Mouse (Mus musculus) testis, adult 2 months (tissue): ENCODE data around the gene Hyal3. TPM values are rescaled to one million over a fixed set of nuclear protein-coding genes. Genes with fewer than 3 reads are reported as not detected.

Experiments used
- H3K27ac ChIP-seq: fragments of 200-500 bp; 2 replicates; pipeline ENCODE4 v1.5.1; 2012; ENCODE audit warnings: low read depth, low read length; ENCODE audit not compliant: control insufficient read depth, insufficient read depth
- H3K27me3 ChIP-seq: fragments of 200-500 bp; 2 replicates; pipeline ENCODE4 v1.6.1; 2012; ENCODE audit warnings: mild to moderate bottlenecking, low read length, moderate library complexity; ENCODE audit not compliant: control insufficient read depth, insufficient read depth
- H3K36me3 ChIP-seq: fragments of 200-500 bp; 2 replicates; pipeline ENCODE4 v1.6.1; 2012; ENCODE audit warnings: mild to moderate bottlenecking, low read length; ENCODE audit not compliant: control insufficient read depth, insufficient read depth
- H3K4me1 ChIP-seq: fragments of 200-500 bp; 2 replicates; pipeline ENCODE4 v1.6.1; 2012; ENCODE audit warnings: low read length; ENCODE audit not compliant: control insufficient read depth, insufficient read depth
- H3K4me3 ChIP-seq: fragments of 200-500 bp; 2 replicates; pipeline ENCODE4 v1.5.1; 2012; ENCODE audit warnings: low read depth, mild to moderate bottlenecking, low read length, moderate library complexity, mixed read lengths; ENCODE audit not compliant: control insufficient read depth
- CTCF ChIP-seq: fragments of 200-500 bp; IDR thresholded peaks from 2 replicates; pipeline ENCODE4 v1.5.1; 2012; ENCODE audit warnings: low read depth, mild to moderate bottlenecking, inconsistent platforms, low read length, moderate library complexity; ENCODE audit not compliant: control insufficient read depth, insufficient read depth, insufficient replicate concordance
- POLR2A ChIP-seq: fragments of 200-500 bp; IDR thresholded peaks from 2 replicates; pipeline ENCODE4 v1.6.1; 2012; ENCODE audit warnings: low read depth, mild to moderate bottlenecking, inconsistent platforms, low read length, moderate library complexity; ENCODE audit not compliant: control insufficient read depth
- polyA plus RNA-seq: library from polyadenylated mRNA; depleted of rRNA; stranded (reverse); fragments of >200 nt; gene quantifications from 2 replicates; pipeline ENCODE4 v1.2.3, GENCODE M21; 2012

Gene Hyal3
- polyA plus RNA-seq, 1 experiment: 1.8 TPM

DNA sequence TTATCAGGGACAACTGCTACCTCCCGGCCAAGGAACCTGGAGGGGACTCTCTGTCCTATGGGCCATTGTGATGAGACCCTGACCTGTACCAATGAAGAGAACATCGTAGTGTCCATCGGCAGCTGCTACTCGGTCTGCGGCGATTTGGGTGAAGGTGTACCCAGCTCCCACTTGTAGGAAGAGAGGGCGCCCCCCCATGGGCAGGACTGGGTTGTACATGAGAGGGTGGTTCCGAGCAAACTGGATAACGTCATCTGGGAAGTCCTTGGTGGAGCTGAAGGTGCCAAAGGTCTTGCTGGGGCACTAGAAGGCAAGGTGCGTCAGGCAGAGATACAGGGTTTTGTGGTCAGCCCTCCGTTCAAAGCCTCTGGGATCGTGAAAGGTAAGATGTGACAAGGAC, 20.1 kb downstream of the Hyal3 start:
- Histone ChIP-seq H3K27ac (no peak overlapping the region), H3K27me3 (no peaks in the 10 kb centered on the region), H3K4me3 (no peak overlapping the region), H3K4me1 (peaks cover 15% of the 10 kb centered on the region), H3K36me3 (no peaks in the 10 kb centered on the region)
- TF ChIP-seq POLR2A (no peak), CTCF (peak; percentile 22; the same call in 1 of the 2 replicates)

DNA sequence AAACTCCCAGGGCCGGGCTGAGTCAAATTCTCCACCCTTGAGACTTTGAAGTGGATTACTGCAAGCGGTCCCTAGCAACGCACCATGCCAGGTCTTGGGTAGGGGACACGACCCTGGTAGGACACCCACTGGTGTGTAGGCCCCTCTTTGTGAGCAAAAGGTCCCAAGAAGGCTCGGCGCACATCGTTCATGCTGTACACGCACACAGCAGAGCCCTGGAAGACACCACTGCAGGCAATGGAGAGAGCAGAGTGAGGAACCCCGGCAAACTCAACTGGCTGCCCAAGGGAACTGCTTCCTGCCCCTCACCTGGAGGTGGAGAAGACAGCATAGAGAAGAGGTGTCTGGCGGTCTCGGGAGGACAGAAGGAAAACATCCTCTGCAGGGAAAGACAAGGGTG, 20.7 kb downstream of the Hyal3 start:
- H3K27ac ChIP-seq: no peak overlapping the region

DNA sequence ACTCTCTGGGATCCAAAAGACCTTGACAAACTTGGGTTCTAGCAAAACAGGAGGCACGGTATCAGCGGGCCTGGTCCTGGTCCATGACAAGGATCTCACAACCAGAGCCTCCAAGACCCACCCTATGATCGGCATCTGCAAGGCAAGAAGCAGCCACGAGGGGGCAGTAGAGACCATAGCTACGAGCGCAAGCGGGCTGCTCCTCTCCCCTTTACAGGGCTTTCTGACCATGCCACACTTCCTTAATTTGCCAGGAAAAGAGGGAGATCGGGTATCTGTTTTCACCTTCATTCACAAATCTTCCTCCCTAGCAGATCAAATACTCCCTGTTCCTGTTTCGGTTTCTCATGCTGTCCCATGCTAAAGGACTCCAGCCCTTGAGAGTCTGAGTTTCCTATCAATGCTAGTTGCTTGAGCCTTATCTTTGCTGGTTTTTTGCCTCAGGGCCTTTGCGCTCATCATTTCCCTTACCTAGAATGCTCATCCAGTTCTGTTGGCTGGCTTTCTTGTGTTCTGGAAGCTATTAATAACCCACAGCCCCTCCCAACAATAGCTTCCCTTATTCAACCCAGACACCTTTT, 21.5 kb downstream of the Hyal3 start:
- H3K27me3 ChIP-seq: no peaks in the 10 kb centered on the region
- H3K36me3 ChIP-seq: no peaks in the 10 kb centered on the region
- peaks cover 15% of the 10 kb centered on the region for H3K4me1 ChIP-seq
- H3K27ac ChIP-seq: no peak overlapping the region
- peak; percentile 97 for TF ChIP-seq CTCF
- no peak for TF ChIP-seq POLR2A
- no peak overlapping the region for H3K4me3 ChIP-seq

More for the DNA sequence above, 20.7 kb downstream of the Hyal3 start:
- no peak for TF ChIP-seq POLR2A
- no peak for TF ChIP-seq CTCF
- Histone ChIP-seq H3K36me3 (no peaks in the 10 kb centered on the region), H3K4me1 (peaks cover 15% of the 10 kb centered on the region), H3K4me3 (no peak overlapping the region), H3K27me3 (no peaks in the 10 kb centered on the region)

DNA sequence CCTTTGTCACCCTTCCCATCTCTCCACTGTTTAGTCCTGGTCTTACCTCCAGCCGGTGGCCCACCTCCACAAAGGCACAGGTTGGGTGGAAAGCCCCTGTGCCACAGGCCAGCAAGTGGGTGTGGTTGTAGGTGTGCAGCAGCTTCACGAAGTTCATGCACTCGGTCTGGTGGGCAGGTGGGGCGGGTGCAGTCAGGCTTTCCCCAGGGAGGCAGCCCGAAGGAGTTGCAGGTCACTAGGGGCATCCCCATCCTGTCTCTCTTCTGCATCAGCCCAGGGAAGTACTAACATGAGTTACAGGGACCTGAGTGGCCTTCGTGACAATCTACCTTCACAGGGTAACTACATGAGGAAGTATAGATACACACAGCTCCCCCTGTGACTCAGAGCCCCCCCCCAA, 22.6 kb downstream of the Hyal3 start:
- Histone ChIP-seq H3K4me1 (peaks cover 15% of the 10 kb centered on the region), H3K4me3 (peak overlapping the region; percentile 51), H3K27me3 (no peaks in the 10 kb centered on the region), H3K27ac (no peak overlapping the region), H3K36me3 (no peaks in the 10 kb centered on the region)
- TF ChIP-seq CTCF (no peak), POLR2A (no peak)

DNA sequence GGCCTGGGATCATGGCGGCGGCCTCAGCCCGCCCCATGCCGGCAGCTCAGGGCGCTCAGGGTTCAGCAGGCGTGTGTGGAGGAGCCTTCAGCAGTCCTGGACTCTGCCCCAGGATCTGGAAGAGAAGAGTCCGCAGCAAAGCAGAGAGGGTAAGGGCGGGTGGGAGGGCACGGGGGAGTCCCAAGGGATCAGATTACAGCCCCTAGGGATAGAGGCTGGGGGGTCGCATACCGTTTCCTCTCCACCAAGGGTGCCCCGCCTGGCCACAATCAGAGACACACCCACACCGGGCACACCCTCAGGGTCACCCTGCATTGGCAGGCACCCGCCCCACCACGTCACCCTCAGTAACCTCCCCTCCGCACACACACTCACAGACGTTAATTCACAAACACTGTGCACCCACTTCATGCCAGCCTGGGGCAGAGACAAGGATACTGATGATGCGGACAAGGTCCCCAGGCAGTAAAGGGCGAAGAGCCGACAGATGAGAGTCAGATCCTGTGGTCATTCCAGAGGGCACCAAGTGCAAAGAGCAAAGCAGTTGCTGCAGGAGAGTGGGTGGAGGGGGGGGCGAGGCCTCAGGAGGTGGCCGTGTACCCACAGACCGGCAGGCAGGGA, 24.5 kb downstream of the Hyal3 start:
- no peak overlapping the region for H3K27ac ChIP-seq
- H3K4me3 ChIP-seq: peak overlapping the region; percentile 51

DNA sequence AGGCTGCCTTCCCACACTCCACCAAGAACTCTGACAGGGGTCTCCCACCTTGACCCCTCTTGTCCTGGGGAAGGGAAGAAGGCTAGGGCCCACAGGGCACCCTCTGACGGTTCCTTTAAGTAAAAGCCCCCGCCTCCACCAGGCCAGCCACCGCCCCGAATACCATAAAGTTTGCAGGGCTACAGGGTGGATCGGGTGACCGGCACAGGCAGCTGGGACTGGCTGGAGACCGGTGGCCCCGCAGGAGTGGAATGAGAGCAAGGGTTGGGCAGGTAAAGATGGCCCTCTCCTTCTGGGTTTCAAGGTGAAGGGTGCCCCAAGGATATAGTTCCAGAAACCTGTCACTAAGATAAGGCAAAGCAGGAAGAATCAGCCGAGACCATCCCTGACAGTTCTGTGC, 26.0 kb downstream of the Hyal3 start:
- no peaks in the 10 kb centered on the region for H3K27me3 ChIP-seq
- H3K4me1 ChIP-seq: peaks cover 9% of the 10 kb centered on the region
- no peak overlapping the region for H3K27ac ChIP-seq
- no peak for TF ChIP-seq POLR2A
- H3K4me3 ChIP-seq: no peak overlapping the region; the same call in 1 of the 2 replicates
- no peaks in the 10 kb centered on the region for H3K36me3 ChIP-seq

More for the DNA sequence above, 24.5 kb downstream of the Hyal3 start:
- TF ChIP-seq POLR2A (no peak), CTCF (no peak)
- H3K27me3 ChIP-seq: no peaks in the 10 kb centered on the region
- H3K36me3 ChIP-seq: no peaks in the 10 kb centered on the region
- H3K4me1 ChIP-seq: peaks cover 7% of the 10 kb centered on the region

DNA sequence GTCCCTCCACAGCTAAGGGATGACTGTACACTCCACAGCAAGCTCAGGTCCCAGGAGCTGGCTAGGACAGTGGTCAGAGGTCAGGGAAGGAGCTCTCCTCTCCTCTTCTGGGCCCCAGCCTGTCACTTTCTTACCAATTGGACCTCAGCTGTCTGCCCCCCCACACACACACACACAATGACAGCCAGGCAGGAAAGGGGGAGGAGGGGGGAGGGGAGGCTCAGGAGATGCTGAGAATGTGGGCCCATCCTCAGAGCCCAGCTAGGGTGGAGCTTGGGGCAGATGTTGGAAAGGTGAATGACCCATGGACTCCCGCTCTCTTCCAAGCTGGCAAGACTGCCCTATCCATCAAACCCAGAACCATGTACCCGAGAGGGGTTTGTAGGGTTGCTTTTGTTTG, 26.4 kb downstream of the Hyal3 start:
- Histone ChIP-seq H3K27ac (no peak overlapping the region), H3K4me1 (peaks cover 14% of the 10 kb centered on the region), H3K36me3 (no peaks in the 10 kb centered on the region), H3K27me3 (no peaks in the 10 kb centered on the region), H3K4me3 (no peak overlapping the region)
- TF ChIP-seq POLR2A (no peak), CTCF (no peak)
